Mouse (Mus musculus) C2C12 (cell line): ENCODE measurements around the gene Bloc1s6. TPM values are rescaled to one million over a fixed set of nuclear protein-coding genes. Genes with fewer than 3 reads are reported as not detected.

Experiments used
- H3K27me3 ChIP-seq: one replicate; pipeline ENCODE4 v1.6.1; 2011; ENCODE audit not compliant: control insufficient read depth, insufficient read depth, insufficient read length
- H3K36me3 ChIP-seq: one replicate; pipeline ENCODE4 v1.6.1; 2011; ENCODE audit not compliant: control insufficient read depth, insufficient read depth
- H3K4me3 ChIP-seq: one replicate; pipeline ENCODE4 v1.5.1; 2011; ENCODE audit warnings: mild to moderate bottlenecking, control low read depth; ENCODE audit not compliant: poor library complexity, insufficient read depth, severe bottlenecking
- H3K79me2 ChIP-seq: one replicate; pipeline ENCODE4 v1.6.1; 2011; ENCODE audit not compliant: control insufficient read depth, insufficient read depth
- H3K79me3 ChIP-seq: one replicate; pipeline ENCODE4 v1.6.1; 2011; ENCODE audit warnings: low read depth, control low read depth
- H3ac ChIP-seq: one replicate; pipeline ENCODE3; 2011; ENCODE audit warnings: low read depth; ENCODE audit not compliant: control insufficient read depth, insufficient read length
- CEBPB ChIP-seq: IDR thresholded peaks from one replicate; pipeline ENCODE4 v1.6.1; 2011; ENCODE audit warnings: low read depth, mild to moderate bottlenecking, control low read depth, moderate library complexity
- CTCF ChIP-seq: IDR thresholded peaks from one replicate; pipeline ENCODE4 v1.5.1; 2011; ENCODE audit not compliant: control insufficient read depth, insufficient read depth, insufficient read length
- FOSL1 ChIP-seq: IDR thresholded peaks from one replicate; pipeline ENCODE4 v1.8.0; 2011; ENCODE audit warnings: mild to moderate bottlenecking, low read length; ENCODE audit not compliant: poor library complexity, insufficient read depth, severe bottlenecking
- MAX ChIP-seq: IDR thresholded peaks from one replicate; pipeline ENCODE4 v1.6.1; 2011; ENCODE audit warnings: mild to moderate bottlenecking, control low read depth
- MYOG ChIP-seq: IDR thresholded peaks from one replicate; pipeline ENCODE4 v1.6.1; 2011; ENCODE audit not compliant: control insufficient read depth, insufficient read length; ENCODE audit errors: extremely low read depth
- polyA plus RNA-seq: library from polyadenylated mRNA; unstranded; fragments of >200 nt; fragmentation: generic; extraction: Trizol; gene quantifications from one replicate; pipeline ENCODE4 v1.2.1, GENCODE M21; 2012; ENCODE audit warnings: missing spikeins

The Bloc1s6 gene
- polyA plus RNA-seq, 1 experiment, result 19.1 TPM

DNA sequence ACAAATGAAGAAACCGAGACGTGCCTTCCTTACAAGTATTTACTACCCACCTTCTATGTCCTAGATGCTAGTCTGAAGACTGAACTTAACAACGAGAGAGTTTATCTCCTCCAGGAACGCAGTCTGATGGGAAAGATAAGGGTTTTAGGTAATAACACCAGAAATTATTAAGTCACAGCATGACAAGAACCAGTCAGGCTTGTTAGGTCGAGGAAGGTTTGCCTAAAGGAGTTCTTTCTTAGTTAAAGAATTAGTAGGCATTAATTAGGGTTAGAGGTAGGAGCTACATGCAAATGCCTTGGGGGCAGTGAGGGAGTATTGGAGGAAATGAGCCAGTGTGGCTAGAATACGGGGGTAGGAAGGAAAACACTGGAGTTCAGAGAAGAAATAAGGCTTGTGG, 51.4 kb downstream of the Bloc1s6 start:
- H3K27me3 ChIP-seq, result no peaks in the 10 kb centered on the region
- no peaks in the 10 kb centered on the region for H3K79me2 ChIP-seq
- TF ChIP-seq MAX (no peak), MYOG (no peak), FOSL1 (no peak), CTCF (no peak), CEBPB (no peak)
- no peak overlapping the region for H3K4me3 ChIP-seq
- H3K36me3 ChIP-seq, result no peaks in the 10 kb centered on the region
- no peaks in the 10 kb centered on the region for H3K79me3 ChIP-seq
- H3ac ChIP-seq, result no peak overlapping the region

Other genes starting within 250 kb of the Bloc1s6 start
- gene Gatm, start 127.2 kb upstream of the Bloc1s6 start, polyA plus RNA-seq, result 24.7 TPM
- 0.32 TPM for gene AA467197, start 101.5 kb upstream of the Bloc1s6 start, polyA plus RNA-seq
- gene Slc30a4, start 35.8 kb upstream of the Bloc1s6 start, polyA plus RNA-seq, result 19.7 TPM
- gene Sqor, start 26.7 kb downstream of the Bloc1s6 start, polyA plus RNA-seq, result 5.3 TPM